Mouse (Mus musculus): ENCODE results near the gene Adap1.

GRCm38 (mm10) chr5:139267661-139268060, 57.8 kb downstream of the Adap1 start:
- TF ChIP-seq CTCF (IDR thresholded peaks at IDR 0.05; ENCODE audit: control insufficient read depth, insufficient read depth, insufficient replicate concordance, low read depth, low read length), result no peak
- TF ChIP-seq POLR2A (IDR thresholded peaks at IDR 0.05; ENCODE audit: control insufficient read depth, low read depth, low read length), result no peak
